Mouse (Mus musculus): ENCODE results near the gene Ak5. TPM values are rescaled to one million over a fixed set of nuclear protein-coding genes. Genes with fewer than 3 reads are reported as not detected.
"Not testable (repeated sequence)": the region's sequence is repeated elsewhere in the genome, so short reads cannot be mapped to it uniquely, and the experiment has no call there.

Ak5 gene
- polyA plus RNA-seq, 1 experiment from 2014 or later: 1.3 TPM

DNA sequence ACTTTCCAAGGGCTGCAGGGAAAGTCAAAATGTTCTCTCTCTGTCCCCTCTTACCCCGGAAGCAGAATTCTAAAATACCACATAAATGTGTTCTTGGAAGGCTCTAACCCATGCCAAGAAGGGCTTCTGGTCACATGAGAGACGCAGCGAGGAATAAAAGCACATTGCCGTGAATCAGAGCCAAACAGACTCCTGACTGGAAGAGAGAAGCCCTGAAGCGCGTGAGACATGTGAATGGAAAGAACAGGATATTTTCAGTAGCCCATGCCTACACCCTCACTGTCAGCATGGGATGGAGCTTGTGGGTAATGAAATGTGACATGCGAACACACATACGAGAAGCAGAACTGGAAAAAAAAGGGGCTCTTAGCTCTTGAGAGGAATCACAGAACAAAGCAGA, 82.0 kb downstream of the Ak5 start:
- Histone ChIP-seq H3K9ac (no peak overlapping the region), H3K4me2 (replicated peaks) (no peak overlapping the region), H3K27me3 (no peaks in the 10 kb centered on the region), H3K4me1 (peaks cover 6% of the 10 kb centered on the region; the same call in 1 of the 2 replicates), H3K9me3 (replicated peaks) (no peaks in the 10 kb centered on the region), H3K4me3 (replicated peaks) (no peak overlapping the region), H3K27ac (replicated peaks) (no peak overlapping the region), H3K36me3 (no peaks in the 10 kb centered on the region)
- no peak for ATAC-seq (ENCODE audit: insufficient number of reproducible peaks, low FRiP score, low TSS enrichment, low read depth)
- 60% methylated on average over 8 of the region's 8 CpGs for WGBS

GRCm38 (mm10) chr3:152585581-152585980, 82.6 kb downstream of the Ak5 start:
- WGBS: 77% methylated on average over 6 of the region's 6 CpGs
- no peak overlapping the region for H3K27ac ChIP-seq (replicated peaks)
- no peak overlapping the region for H3K9ac ChIP-seq
- H3K36me3 ChIP-seq: no peaks in the 10 kb centered on the region
- no peak overlapping the region for H3K4me3 ChIP-seq (replicated peaks)
- no peak for ATAC-seq (ENCODE audit: insufficient number of reproducible peaks, low FRiP score, low TSS enrichment, low read depth)
- H3K27me3 ChIP-seq: no peaks in the 10 kb centered on the region
- H3K4me2 ChIP-seq (replicated peaks): no peak overlapping the region
- peaks cover 6% of the 10 kb centered on the region; the same call in 1 of the 2 replicates for H3K4me1 ChIP-seq
- H3K9me3 ChIP-seq (replicated peaks): no peaks in the 10 kb centered on the region

DNA sequence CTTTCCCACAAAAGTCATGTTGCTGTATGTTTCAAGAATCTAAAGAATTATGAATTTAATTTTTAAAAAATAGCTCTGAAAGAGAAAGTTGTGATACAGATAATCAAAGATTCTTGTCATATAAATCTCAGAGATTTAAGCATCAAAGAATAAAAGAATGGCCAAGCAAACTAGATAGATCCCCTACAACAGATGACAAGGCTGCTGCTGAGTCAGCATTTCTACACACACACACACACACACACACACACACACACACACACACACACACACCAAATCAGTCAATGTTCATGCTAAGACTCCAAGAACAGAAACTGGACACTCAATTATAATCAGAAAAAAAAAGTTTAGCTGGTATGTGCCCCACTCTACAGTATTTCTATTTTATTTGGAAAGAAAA, 85.1 kb downstream of the Ak5 start:
- H3K9ac ChIP-seq: no peak overlapping the region
- no peaks in the 10 kb centered on the region for H3K36me3 ChIP-seq
- H3K27ac ChIP-seq (replicated peaks): no peak overlapping the region
- H3K27me3 ChIP-seq: no peaks in the 10 kb centered on the region
- no peak overlapping the region for H3K4me3 ChIP-seq (replicated peaks)
- H3K9me3 ChIP-seq (replicated peaks): no peaks in the 10 kb centered on the region
- ATAC-seq (ENCODE audit: insufficient number of reproducible peaks, low FRiP score, low TSS enrichment, low read depth): no peak
- no peak overlapping the region for H3K4me2 ChIP-seq (replicated peaks)
- H3K4me1 ChIP-seq: peaks cover 6% of the 10 kb centered on the region; the same call in 1 of the 2 replicates

DNA sequence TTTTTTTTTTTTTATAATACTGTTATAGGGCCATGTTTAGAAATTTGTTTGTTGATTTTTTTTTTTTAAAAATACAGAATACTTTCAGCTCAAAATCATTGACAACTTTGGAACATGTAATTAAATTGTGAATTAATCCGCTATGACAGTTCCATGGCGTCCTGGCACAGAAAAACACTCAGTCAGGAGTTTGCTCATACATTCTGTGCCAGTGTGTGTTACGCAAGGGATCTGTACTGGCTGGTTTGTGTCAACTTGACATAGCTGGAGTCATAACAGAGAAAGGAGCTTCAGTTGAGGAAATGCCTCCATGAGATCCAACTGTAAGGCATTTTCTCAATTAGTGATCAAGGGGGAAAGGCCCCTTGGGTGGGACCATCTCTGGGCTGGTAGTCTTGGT, 86.3 kb downstream of the Ak5 start:
- not testable (repeated sequence) for H3K36me3 ChIP-seq; H3K9ac ChIP-seq; H3K9me3 ChIP-seq (replicated peaks); H3K4me2 ChIP-seq (replicated peaks); H3K27ac ChIP-seq (replicated peaks); H3K4me3 ChIP-seq (replicated peaks); H3K27me3 ChIP-seq; ATAC-seq (ENCODE audit: insufficient number of reproducible peaks, low FRiP score, low TSS enrichment, low read depth); H3K4me1 ChIP-seq
- WGBS: 73% methylated on average over 3 of the region's 3 CpGs

DNA sequence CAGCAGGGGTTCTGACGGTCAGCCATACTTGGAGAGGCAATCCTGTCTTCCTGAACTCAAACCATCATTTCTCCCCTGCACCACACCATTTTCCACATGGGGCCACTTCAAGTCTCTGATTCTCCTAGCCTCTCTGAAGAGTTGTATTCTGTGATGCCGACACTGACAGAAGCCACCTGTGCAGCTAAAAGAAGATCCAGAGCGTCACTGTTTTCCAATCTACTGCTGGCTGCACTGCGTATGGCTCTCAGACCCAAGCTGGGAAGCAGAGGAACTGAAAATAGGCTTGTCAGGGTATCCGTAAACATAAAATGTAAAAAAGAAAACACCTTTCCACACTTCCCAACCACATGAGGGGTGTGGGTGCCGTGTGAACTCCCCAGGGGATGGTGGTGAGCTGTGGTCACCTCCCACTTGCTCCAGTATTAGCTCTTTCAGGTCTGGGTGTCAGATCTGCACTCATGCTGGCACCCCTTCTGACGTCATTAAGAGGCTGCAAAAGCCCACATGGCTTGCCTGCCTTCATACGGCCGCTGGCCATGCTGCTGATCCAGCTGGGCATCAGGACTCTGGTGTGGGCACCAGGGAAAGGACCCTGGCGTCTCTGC, 88.1 kb downstream of the Ak5 start:
- no peaks in the 10 kb centered on the region for H3K9me3 ChIP-seq (replicated peaks)
- H3K27ac ChIP-seq (replicated peaks): no peak overlapping the region
- H3K4me1 ChIP-seq: no peaks in the 10 kb centered on the region
- no peak overlapping the region for H3K9ac ChIP-seq
- no peaks in the 10 kb centered on the region for H3K27me3 ChIP-seq
- no peak for ATAC-seq (ENCODE audit: insufficient number of reproducible peaks, low FRiP score, low TSS enrichment, low read depth)
- no peaks in the 10 kb centered on the region for H3K36me3 ChIP-seq
- H3K4me3 ChIP-seq (replicated peaks): no peak overlapping the region
- 78% methylated on average over 10 of the region's 10 CpGs for WGBS
- no peak overlapping the region for H3K4me2 ChIP-seq (replicated peaks)

GRCm38 (mm10) chr3:152578282-152579228, 89.6 kb downstream of the Ak5 start:
- Histone ChIP-seq H3K9ac (no peak overlapping the region), H3K27ac (replicated peaks) (no peak overlapping the region), H3K36me3 (no peaks in the 10 kb centered on the region), H3K4me3 (replicated peaks) (no peak overlapping the region), H3K4me2 (replicated peaks) (no peak overlapping the region), H3K4me1 (no peaks in the 10 kb centered on the region), H3K9me3 (replicated peaks) (no peaks in the 10 kb centered on the region), H3K27me3 (no peaks in the 10 kb centered on the region)
- 78% methylated on average over 26 of the region's 26 CpGs for WGBS
- no peak for ATAC-seq (ENCODE audit: insufficient number of reproducible peaks, low FRiP score, low TSS enrichment, low read depth)

DNA sequence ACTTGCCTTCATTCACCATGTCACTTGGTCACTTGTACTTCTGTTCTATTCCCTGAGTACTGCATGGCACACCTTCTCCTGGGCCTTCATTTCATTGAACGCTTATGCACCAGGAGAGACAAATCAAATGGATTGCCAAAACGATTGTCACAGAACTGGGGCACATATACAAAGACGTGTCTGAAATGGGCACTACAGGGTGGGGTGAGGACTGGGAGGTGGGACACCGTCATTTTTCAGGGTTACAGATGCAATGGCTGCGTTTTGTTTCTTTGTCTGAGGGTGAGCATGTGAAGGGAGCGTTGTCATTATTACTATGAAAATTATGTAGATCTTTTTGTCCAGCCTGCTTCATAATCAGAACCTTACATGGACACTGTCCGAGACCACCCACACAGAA, 90.4 kb downstream of the Ak5 start:
- no peak for ATAC-seq (ENCODE audit: insufficient number of reproducible peaks, low FRiP score, low TSS enrichment, low read depth)
- Histone ChIP-seq H3K9ac (no peak overlapping the region), H3K9me3 (replicated peaks) (no peaks in the 10 kb centered on the region), H3K27me3 (no peaks in the 10 kb centered on the region), H3K4me1 (no peaks in the 10 kb centered on the region), H3K4me3 (replicated peaks) (no peak overlapping the region), H3K27ac (replicated peaks) (no peak overlapping the region), H3K4me2 (replicated peaks) (no peak overlapping the region), H3K36me3 (no peaks in the 10 kb centered on the region)
- 89% methylated on average over 7 of the region's 7 CpGs for WGBS

GRCm38 (mm10) chr3:152577273-152577672, 90.9 kb downstream of the Ak5 start:
- Histone ChIP-seq H3K9ac (no peak overlapping the region), H3K4me2 (replicated peaks) (no peak overlapping the region), H3K4me1 (no peaks in the 10 kb centered on the region), H3K27me3 (no peaks in the 10 kb centered on the region), H3K36me3 (no peaks in the 10 kb centered on the region), H3K27ac (replicated peaks) (no peak overlapping the region), H3K9me3 (replicated peaks) (no peaks in the 10 kb centered on the region), H3K4me3 (replicated peaks) (no peak overlapping the region)
- ATAC-seq (ENCODE audit: insufficient number of reproducible peaks, low FRiP score, low TSS enrichment, low read depth): no peak
- 28% methylated on average over 1 of the region's 1 CpGs for WGBS

DNA sequence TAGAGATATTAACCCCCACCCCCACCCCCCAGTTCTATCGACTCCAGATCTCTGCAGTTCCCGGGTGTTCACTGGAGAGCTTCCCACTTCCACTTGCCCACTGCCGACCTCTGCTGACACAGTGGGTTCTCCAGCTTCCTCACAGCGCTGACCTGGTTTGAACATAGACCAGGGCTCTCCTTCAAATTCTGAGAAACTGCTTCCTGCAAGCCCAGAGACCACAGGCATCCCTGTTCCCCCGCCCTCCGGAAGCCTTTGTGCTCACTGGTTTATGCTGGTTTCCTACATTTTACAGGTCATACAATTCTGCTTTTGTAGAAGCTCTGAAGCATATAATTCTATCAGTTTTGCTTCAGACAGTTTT, 98.9 kb downstream of the Ak5 start:
- Histone ChIP-seq H3K27me3 (no peaks in the 10 kb centered on the region), H3K27ac (replicated peaks) (peak overlapping the region; percentile 44; the same call in 1 of the 2 replicates)
- 31% methylated on average over 6 of the region's 6 CpGs for WGBS

GRCm38 (mm10) chr3:152568455-152569241, 99.5 kb downstream of the Ak5 start:
- Histone ChIP-seq H3K9ac (no peak overlapping the region), H3K4me3 (replicated peaks) (no peak overlapping the region), H3K27ac (replicated peaks) (peak overlapping the region; percentile 44; the same call in 1 of the 2 replicates), H3K27me3 (no peaks in the 10 kb centered on the region), H3K4me2 (replicated peaks) (no peak overlapping the region), H3K36me3 (no peaks in the 10 kb centered on the region), H3K4me1 (peaks cover 10% of the 10 kb centered on the region), H3K9me3 (replicated peaks) (no peaks in the 10 kb centered on the region)
- ATAC-seq (ENCODE audit: insufficient number of reproducible peaks, low FRiP score, low TSS enrichment, low read depth): peak; percentile 67; the same call in 1 of the 2 replicates
- WGBS: 45% methylated on average over 9 of the region's 9 CpGs

More for the DNA sequence above, 98.9 kb downstream of the Ak5 start:
- no peak for ATAC-seq (ENCODE audit: insufficient number of reproducible peaks, low FRiP score, low TSS enrichment, low read depth)
- H3K36me3 ChIP-seq: no peaks in the 10 kb centered on the region
- peaks cover 10% of the 10 kb centered on the region for H3K4me1 ChIP-seq
- no peak overlapping the region for H3K4me3 ChIP-seq (replicated peaks)
- no peak overlapping the region for H3K9ac ChIP-seq
- no peak overlapping the region for H3K4me2 ChIP-seq (replicated peaks)
- no peaks in the 10 kb centered on the region for H3K9me3 ChIP-seq (replicated peaks)

DNA sequence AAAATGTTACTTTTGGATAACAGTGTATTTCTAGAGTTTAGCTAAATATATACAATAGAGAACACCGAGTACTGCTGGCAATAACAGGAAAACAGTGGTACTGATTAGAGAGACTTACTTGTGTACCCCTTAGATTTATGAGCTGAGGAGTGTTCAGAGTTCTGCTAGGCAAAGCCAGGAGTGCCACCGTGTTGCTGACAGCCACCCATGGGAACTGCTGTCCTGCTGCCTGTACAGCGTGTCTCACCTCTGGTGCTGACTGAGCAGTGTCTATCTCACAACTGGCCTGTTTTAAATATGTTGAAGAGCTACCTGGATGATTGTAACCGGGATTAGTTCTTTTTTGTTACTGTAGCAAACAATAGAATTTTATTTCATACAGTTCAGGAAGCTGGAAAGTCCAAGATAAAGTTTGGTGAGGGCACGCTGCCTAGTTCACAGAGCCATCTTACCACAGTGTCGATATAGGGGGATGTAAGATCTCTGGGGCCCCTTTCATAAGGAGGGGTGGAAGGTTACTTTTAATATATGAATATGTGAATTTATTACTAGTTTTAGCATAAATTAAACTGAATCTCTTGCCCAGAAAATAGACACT, 103.5 kb downstream of the Ak5 start:
- 73% methylated on average over 6 of the region's 6 CpGs for WGBS
- peaks cover 10% of the 10 kb centered on the region for H3K4me1 ChIP-seq
- no peak overlapping the region for H3K4me3 ChIP-seq (replicated peaks)
- ATAC-seq (ENCODE audit: insufficient number of reproducible peaks, low FRiP score, low TSS enrichment, low read depth): no peak
- H3K4me2 ChIP-seq (replicated peaks): no peak overlapping the region
- no peak overlapping the region for H3K9ac ChIP-seq
- no peak overlapping the region for H3K27ac ChIP-seq (replicated peaks)
- H3K27me3 ChIP-seq: no peaks in the 10 kb centered on the region
- H3K36me3 ChIP-seq: no peaks in the 10 kb centered on the region
- no peaks in the 10 kb centered on the region for H3K9me3 ChIP-seq (replicated peaks)

Measured in embryonic facial prominence, embryonic 15.5 days (tissue).